ENCODE assay signal across 24 mouse cellular contexts in genomic region chr6:136450863-136451262, GRCm38 (mm10). TPM values are rescaled to one million over a fixed set of nuclear protein-coding genes. Genes with fewer than 3 reads are reported as not detected.
DNase-seq lines count a peak whose midpoint lies in the region; ATAC-seq and TF ChIP-seq lines count a peak whose summit lies in the region.
"Had no signal": no experiment of that assay in that cellular context is flagged by ENCODE, and none has a peak within 500 bp of the region (broad histone marks: within the 10 kb centered on the region; RNA-seq: fewer than 3 reads in every experiment).

No protein-coding gene starts in this region.

- no peak for DNase-seq in spleen, adult 2 months (ENCODE audit: low read depth in 1 of 2, low spot score in 2 of 2)
- DNase-seq in spleen, postnatal 4 days (ENCODE audit: low spot score in 2 of 2), result no peak
- peak; percentile 8 for DNase-seq in splenic B cell, adult 2 months (ENCODE audit: low read depth, low spot score)
- DNase-seq in liver, postnatal 0 days, result no peak
- no peak for DNase-seq in retina, postnatal 1 day
- DNase-seq: adrenal gland, adult 2 months; adrenal gland, postnatal 14 days; cerebellum, adult 11-12 months; cerebellum, adult 8-10 months; cerebellum, postnatal 10 days; gastrocnemius, postnatal 10 days; gastrocnemius, postnatal 36 days; heart, adult 11 months had no signal

- H3K36me3 ChIP-seq in spleen, adult 2 months (ENCODE audit: control insufficient read depth, insufficient read depth, low read length), result no peaks in the 10 kb centered on the region
- H3K36me3 ChIP-seq in splenic B cell, adult 2 months (ENCODE audit: control insufficient read depth, insufficient read depth, low read length, poor library complexity, severe bottlenecking), result no peaks in the 10 kb centered on the region
- no peaks in the 10 kb centered on the region for H3K36me3 ChIP-seq in liver, postnatal 0 days (replicated peaks; ENCODE audit: insufficient read depth, low read length)
- H3K36me3 ChIP-seq: forebrain, embryonic 10.5 days; hindbrain, embryonic 12.5 days; hindbrain, embryonic 15.5 days had no signal

- no peak for TF ChIP-seq POLR2A in spleen, adult 2 months (IDR thresholded peaks at IDR 0.05; ENCODE audit: low read depth, low read length)
- no peak for TF ChIP-seq POLR2A in bone marrow, adult 2 months (IDR thresholded peaks at IDR 0.05; ENCODE audit: borderline replicate concordance, control insufficient read depth, low read depth, low read length)

- no peak overlapping the region for H3K4me2 ChIP-seq in liver, postnatal 0 days (ENCODE audit: low read depth, low read length)
- H3K4me2 ChIP-seq: forebrain, embryonic 13.5 days; heart, embryonic 11.5 days; hindbrain, embryonic 12.5 days; hindbrain, embryonic 15.5 days had no signal

- peaks cover 2% of the 10 kb centered on the region; the same call in 1 of the 2 replicates for H3K9me3 ChIP-seq in liver, postnatal 0 days (ENCODE audit: low read length)
- H3K9me3 ChIP-seq: hindbrain, embryonic 15.5 days had no signal

- no peak for TF ChIP-seq CTCF in spleen, adult 2 months (IDR thresholded peaks at IDR 0.05; ENCODE audit: extremely low read depth, insufficient read depth, insufficient read length, insufficient replicate concordance)
- TF ChIP-seq CTCF in bone marrow, adult 2 months (IDR thresholded peaks at IDR 0.05; ENCODE audit: control insufficient read depth, insufficient read depth, low read length), result no peak
- no peak for TF ChIP-seq CTCF in liver, postnatal 0 days (IDR thresholded peaks at IDR 0.05; ENCODE audit: low read depth)

- no peak overlapping the region for H3K9ac ChIP-seq in liver, postnatal 0 days (replicated peaks)
- H3K9ac ChIP-seq: forebrain, embryonic 13.5 days; hindbrain, embryonic 12.5 days; hindbrain, embryonic 15.5 days had no signal

- H3K27me3 ChIP-seq in spleen, adult 2 months (ENCODE audit: control insufficient read depth, insufficient read depth, low read length), result no peaks in the 10 kb centered on the region
- no peaks in the 10 kb centered on the region for H3K27me3 ChIP-seq in splenic B cell, adult 2 months (ENCODE audit: control insufficient read depth, insufficient read depth, low read length, poor library complexity, severe bottlenecking)
- no peaks in the 10 kb centered on the region for H3K27me3 ChIP-seq in liver, postnatal 0 days (ENCODE audit: insufficient read depth, low read length)
- H3K27me3 ChIP-seq: forebrain, embryonic 13.5 days; hindbrain, embryonic 12.5 days; hindbrain, embryonic 15.5 days had no signal

- no peak overlapping the region for H3K4me3 ChIP-seq in spleen, adult 2 months (ENCODE audit: extremely low read depth, insufficient read depth, insufficient read length)
- no peak overlapping the region for H3K4me3 ChIP-seq in bone marrow, adult 2 months (replicated peaks; ENCODE audit: control insufficient read depth, low read depth, low read length)
- no peak overlapping the region for H3K4me3 ChIP-seq in liver, postnatal 0 days (ENCODE audit: low read depth, low read length)
- H3K4me3 ChIP-seq: forebrain, embryonic 10.5 days; forebrain, embryonic 13.5 days; hindbrain, embryonic 12.5 days; hindbrain, embryonic 15.5 days had no signal

- H3K4me1 ChIP-seq in spleen, adult 2 months (ENCODE audit: control insufficient read depth, insufficient read depth, insufficient read length), result peaks cover 16% of the 10 kb centered on the region; the same call in 1 of the 2 replicates
- H3K4me1 ChIP-seq in bone marrow, adult 2 months (ENCODE audit: control insufficient read depth, insufficient read depth, low read length), result peaks cover 7% of the 10 kb centered on the region; the same call in 1 of the 2 replicates
- H3K4me1 ChIP-seq in liver, postnatal 0 days (ENCODE audit: insufficient read depth), result peaks cover 7% of the 10 kb centered on the region
- H3K4me1 ChIP-seq: forebrain, embryonic 10.5 days; forebrain, embryonic 13.5 days; hindbrain, embryonic 12.5 days; hindbrain, embryonic 15.5 days had no signal

- H3K27ac ChIP-seq in spleen, adult 2 months (ENCODE audit: insufficient read depth, low read length), result 0 out of 2 replicates have a peak overlapping the region, but pooled peaks have one; percentile 64
- H3K27ac ChIP-seq in bone marrow, adult 2 months (ENCODE audit: control insufficient read depth, insufficient read depth, low read depth, low read length, poor library complexity), result peak overlapping the region; percentile 24; the same call in 1 of the 2 replicates
- H3K27ac ChIP-seq in liver, postnatal 0 days (ENCODE audit: low read depth), result no peak overlapping the region
- H3K27ac ChIP-seq: forebrain, embryonic 10.5 days; forebrain, embryonic 13.5 days; hindbrain, embryonic 12.5 days; hindbrain, embryonic 15.5 days had no signal

- ATAC-seq in liver, postnatal 0 days, result no peak
- ATAC-seq: forebrain, embryonic 13.5 days; forebrain, embryonic 16.5 days had no signal

- no peak for TF ChIP-seq EP300 in liver, postnatal 0 days (IDR thresholded peaks at IDR 0.05; ENCODE audit: low read depth)

- WGBS in spleen, adult 2 months, result 65% methylated on average over 6 of the region's 6 CpGs
- 59% methylated on average over 6 of the region's 6 CpGs for WGBS in bone marrow, adult 2 months
- WGBS in liver, postnatal 0 days (ENCODE audit: insufficient replicate concordance), result 78% methylated on average over 6 of the region's 6 CpGs

RNA-seq across cellular contexts. Expression of gene E330021D16Rik, which starts 35.5 kb away (rescaled TPM):
- 0.14 TPM in 1 of 2 replicates, not detected in the other for polyA plus RNA-seq in spleen, adult 2 months (2012; rRNA removed)
- not detected in 2 replicates for polyA plus RNA-seq in bone marrow, adult 2 months (2011; ENCODE audit: insufficient read depth, insufficient read length, low replicate concordance, missing spikeins)
- 0.47 and 0.67 TPM in 2 replicates for polyA plus RNA-seq in liver, postnatal 0 days (2015; fragmentation: Nextera tagmentation; extraction: Ambion mirVana)
- polyA plus RNA-seq: adrenal gland, adult 2 months; brain, embryonic 14.5 days; C2C12; forebrain, embryonic 10.5 days; forebrain, embryonic 13.5 days; forebrain, embryonic 16.5 days; heart, embryonic 11.5 days; heart, embryonic 14.5 days; heart, postnatal 0 days; hindbrain, embryonic 12.5 days; hindbrain, embryonic 15.5 days had no signal

RNA-seq across cellular contexts. Expression of gene Atf7ip, which starts 55.1 kb away (rescaled TPM):
- polyA plus RNA-seq in spleen, adult 2 months (2012; rRNA removed), result 30.3 and 32.5 TPM in 2 replicates
- polyA plus RNA-seq in bone marrow, adult 2 months (2011; ENCODE audit: insufficient read depth, insufficient read length, low replicate concordance, missing spikeins), result 39.2 and 53.1 TPM in 2 replicates
- 5.6 and 6.6 TPM in 2 replicates for polyA plus RNA-seq in liver, postnatal 0 days (2015; fragmentation: Nextera tagmentation; extraction: Ambion mirVana)
